Mouse (Mus musculus): Measurements from ENCODE around the gene Pkd1l1.

- TF ChIP-seq CTCF (IDR thresholded peaks at IDR 0.05; ENCODE audit: low read depth): no peak
- TF ChIP-seq EP300 (optimal IDR thresholded peaks at IDR 0.05): no peak
Measured at GRCm38 (mm10) chr11:8789186-8789585, 183.9 kb downstream of the Pkd1l1 start.
